Mouse (Mus musculus) adrenal gland, adult 18-20 months (tissue): Measurements from ENCODE around the gene Naip1. TPM values are rescaled to one million over a fixed set of nuclear protein-coding genes. Genes with fewer than 3 reads are reported as not detected.
A peak's percentile ranks its signal among the peaks of the same experiment; 100 is the strongest.
"Not testable (repeated sequence)": the region's sequence is repeated elsewhere in the genome, so short reads cannot be mapped to it uniquely, and the experiment has no call there.

Experiments used
- DNase-seq, 2 experiments: peaks; one replicate each; pipeline ENCODE4 v3.0.0; 2021 to 2022; ENCODE audit warnings: low spot score in 2 of 2
- long read RNA-seq, 2 experiments: library from polyadenylated mRNA; stranded (forward); transcript quantifications; one replicate each; pipeline ENCODE4 v2.0.0; 2021
- total RNA-seq, 2 experiments: library from RNA; stranded (reverse); gene quantifications; 1 replicate in 1 of 2; 2 replicates in 1 of 2; pipeline ENCODE4 v1.2.3; 2021

Gene Naip1
- total RNA-seq: under 1 TPM; 0.10 to 0.30 TPM
- long read RNA-seq, experiment 1, full-length matches to known transcripts: 1 of 1 reads
- long read RNA-seq, experiment 1, partial matches to known transcripts: 0 of 1 reads
- long read RNA-seq, experiment 1, other reads (novel, unspliced or antisense): 0 of 1 reads
- long read RNA-seq, experiment 2: 0 reads

- not testable (repeated sequence) for DNase-seq
Measured at GRCm38 (mm10) chr13:100452415-100453127, at the start of gene Naip1. Gene Naip1 (minus strand): TSS chr13:100452869.

- not testable (repeated sequence) for DNase-seq
Measured at GRCm38 (mm10) chr13:100499625-100500024, 47.0 kb upstream of the Naip1 start.

- DNase-seq: no peak
Measured at GRCm38 (mm10) chr13:100495337-100495736, 42.7 kb upstream of the Naip1 start.

- DNase-seq: not testable (repeated sequence)
Measured at GRCm38 (mm10) chr13:100494370-100494769, 41.7 kb upstream of the Naip1 start.

- no peak for DNase-seq
Measured at GRCm38 (mm10) chr13:100493313-100493712, 40.6 kb upstream of the Naip1 start.

GRCm38 (mm10) chr13:100492061-100492787 lies 39.6 kb upstream of the Naip1 start, which contains the start of gene Gtf2h2:
Gene Gtf2h2 (minus strand): TSS chr13:100492579.
- peak; percentile 87 to 89 for DNase-seq

- no peak for DNase-seq
Measured at GRCm38 (mm10) chr13:100491623-100492022, 39.0 kb upstream of the Naip1 start.

GRCm38 (mm10) chr13:100490424-100490823 lies 37.8 kb upstream of the Naip1 start:
- DNase-seq: no peak

GRCm38 (mm10) chr13:100483610-100484009 lies 30.9 kb upstream of the Naip1 start:
- DNase-seq: no peak

GRCm38 (mm10) chr13:100463527-100464222 lies 11.0 kb upstream of the Naip1 start:
- DNase-seq: no peak

- no peak for DNase-seq
Measured at GRCm38 (mm10) chr13:100461336-100461735, 8.7 kb upstream of the Naip1 start.

- DNase-seq: no peak
Measured at GRCm38 (mm10) chr13:100449495-100449894, 3.2 kb downstream of the Naip1 start.

- no peak for DNase-seq
Measured at GRCm38 (mm10) chr13:100440116-100440515, 12.6 kb downstream of the Naip1 start.

- no peak for DNase-seq
Measured at GRCm38 (mm10) chr13:100438701-100439100, 14.0 kb downstream of the Naip1 start.

- DNase-seq: no peak
Measured at GRCm38 (mm10) chr13:100437322-100437825, 15.3 kb downstream of the Naip1 start.

- DNase-seq: not testable (repeated sequence)
Measured at GRCm38 (mm10) chr13:100436556-100437163, 16.0 kb downstream of the Naip1 start.

GRCm38 (mm10) chr13:100419958-100420357 lies 32.7 kb downstream of the Naip1 start:
- DNase-seq: not testable (repeated sequence)

- DNase-seq: no peak
Measured at GRCm38 (mm10) chr13:100414428-100414827, 38.2 kb downstream of the Naip1 start.

- DNase-seq: no peak
Measured at GRCm38 (mm10) chr13:100409825-100410224, 42.8 kb downstream of the Naip1 start.

GRCm38 (mm10) chr13:100409181-100409580 lies 43.5 kb downstream of the Naip1 start:
- no peak for DNase-seq

- no peak for DNase-seq
Measured at GRCm38 (mm10) chr13:100408242-100408641, 44.4 kb downstream of the Naip1 start.
